Mouse (Mus musculus): Measurements from ENCODE around the gene Gm20388.

- TF ChIP-seq GATA1 (IDR thresholded peaks at IDR 0.05; ENCODE audit: low read length) (no peak), TAL1 (IDR thresholded peaks at IDR 0.05; ENCODE audit: low read length) (no peak)
Measured at GRCm38 (mm10) chr8:120979210-120979609, 1068.6 kb downstream of the Gm20388 start.

Data from erythroblast, embryonic 14.5 days (primary cell).